Mouse (Mus musculus) midbrain, embryonic 11.5 days (tissue): ENCODE data around the gene Cep70. TPM values are rescaled to one million over a fixed set of nuclear protein-coding genes. Genes with fewer than 3 reads are reported as not detected.

ENCODE experiments used
- ATAC-seq: fragments of 200-750 bp; cut with Nextera tagmentation; 2 replicates; pipeline ENCODE4 v1.8.0; 2017; ENCODE audit warnings: moderate TSS enrichment, moderate library complexity; ENCODE audit not compliant: low FRiP score
- DNase-seq: peaks from one replicate; pipeline ENCODE4 v3.0.0; 2015; ENCODE audit warnings: low spot score; ENCODE audit errors: missing footprints
- H3K27ac ChIP-seq: fragments of 300-500 bp; sonication (generic); 2 replicates; pipeline ENCODE4 v1.5.1; 2014; ENCODE audit warnings: low read depth, low read length
- H3K27me3 ChIP-seq: fragments of 300-500 bp; sonication (generic); 2 replicates; pipeline ENCODE4 v1.6.1; 2014; ENCODE audit warnings: mild to moderate bottlenecking, low read length, moderate library complexity, mixed read lengths; ENCODE audit not compliant: control insufficient read depth, insufficient read depth
- H3K36me3 ChIP-seq: fragments of 300-500 bp; sonication (generic); 2 replicates; pipeline ENCODE4 v1.6.1; 2014; ENCODE audit warnings: mild to moderate bottlenecking, low read length, moderate library complexity, mixed read lengths; ENCODE audit not compliant: control insufficient read depth, insufficient read depth
- H3K4me1 ChIP-seq: fragments of 300-500 bp; sonication (generic); 2 replicates; pipeline ENCODE4 v1.6.1; 2014; ENCODE audit warnings: low read length; ENCODE audit not compliant: control insufficient read depth, insufficient read depth
- H3K4me2 ChIP-seq: fragments of 300-500 bp; sonication (generic); 2 replicates; pipeline ENCODE4 v1.6.1; 2014; ENCODE audit warnings: mild to moderate bottlenecking, moderate library complexity
- H3K4me3 ChIP-seq: fragments of 300-500 bp; sonication (generic); 2 replicates; pipeline ENCODE4 v1.5.1; 2014; ENCODE audit warnings: low read depth, low read length
- H3K9ac ChIP-seq: fragments of 300-500 bp; sonication (generic); 2 replicates; pipeline ENCODE4 v1.6.1; 2014; ENCODE audit warnings: low read length
- H3K9me3 ChIP-seq: fragments of 300-500 bp; sonication (generic); 2 replicates; pipeline ENCODE4 v1.6.1; 2016; ENCODE audit warnings: low read length; ENCODE audit not compliant: control insufficient read depth
- WGBS: fragments of 180-500 bp; shearing (Covaris S2); extraction: QIAGEN DNeasy Blood & Tissue Kit; methylation state at CpG from one replicate; pipeline ENCODE4 v1.1.7; 2014; 5-methylcytosine and 5-hydroxymethylcytosine counted together
- polyA plus RNA-seq: library from polyadenylated mRNA; unstranded; fragments of >200 nt; fragmentation: Nextera tagmentation; extraction: Ambion mirVana; gene quantifications from 2 replicates; pipeline ENCODE4 v1.2.1, GENCODE M21; 2014

Cep70 gene
- polyA plus RNA-seq, 1 experiment from 2014 or later: 41.9 TPM

GRCm38 (mm10) chr9:99239256-99239655 is 3.9 kb upstream of the Cep70 start:
- no peak overlapping the region for H3K27ac ChIP-seq
- H3K27me3 ChIP-seq: no peaks in the 10 kb centered on the region
- DNase-seq: no peak
- H3K9ac ChIP-seq: no peak overlapping the region
- H3K4me1 ChIP-seq: peaks cover 1% of the 10 kb centered on the region; the same call in 1 of the 2 replicates
- WGBS: 94% methylated on average over 1 of the region's 1 CpGs
- H3K4me3 ChIP-seq: no peak overlapping the region
- no peaks in the 10 kb centered on the region for H3K9me3 ChIP-seq
- H3K4me2 ChIP-seq: no peak overlapping the region
- no peaks in the 10 kb centered on the region for H3K36me3 ChIP-seq
- no peak for ATAC-seq

- ATAC-seq (no peak), DNase-seq (no peak)
- Histone ChIP-seq H3K36me3 (no peaks in the 10 kb centered on the region), H3K27me3 (no peaks in the 10 kb centered on the region), H3K4me2 (no peak overlapping the region), H3K9ac (no peak overlapping the region), H3K4me3 (no peak overlapping the region), H3K27ac (no peak overlapping the region), H3K9me3 (no peaks in the 10 kb centered on the region), H3K4me1 (peaks cover 2% of the 10 kb centered on the region; the same call in 1 of the 2 replicates)
- whole genome bisulfite sequencing: 79% methylated on average over 5 of the region's 5 CpGs
Measured at GRCm38 (mm10) chr9:99240571-99240970, 2.6 kb upstream of the Cep70 start.

DNA sequence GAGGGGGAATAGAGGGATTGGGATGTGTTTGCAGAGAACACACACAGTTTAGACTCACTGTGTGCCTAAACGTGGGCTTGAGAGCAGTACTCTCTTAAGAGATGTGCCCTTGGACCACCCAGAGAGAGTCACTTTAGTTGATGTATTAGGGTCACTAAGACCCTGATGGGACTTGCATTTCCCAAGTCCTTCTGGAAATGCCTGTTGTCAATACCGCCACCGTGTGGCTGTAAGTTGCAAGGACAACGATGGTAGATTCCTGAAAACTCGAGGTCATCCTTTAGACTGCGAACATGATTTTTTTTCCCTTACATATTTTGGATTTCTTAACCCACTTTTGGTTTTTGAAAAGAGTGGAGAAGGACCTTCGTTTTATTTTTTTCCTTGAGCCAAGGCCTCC is 1.1 kb upstream of the Cep70 start:
- H3K36me3 ChIP-seq: no peaks in the 10 kb centered on the region
- ATAC-seq (peak; percentile 33; the same call in 1 of the 2 replicates), DNase-seq (peak; percentile 95)
- no peak overlapping the region for H3K4me3 ChIP-seq
- no peak overlapping the region for H3K9ac ChIP-seq
- H3K27ac ChIP-seq: no peak overlapping the region
- H3K4me2 ChIP-seq: no peak overlapping the region
- peaks cover 2% of the 10 kb centered on the region; the same call in 1 of the 2 replicates for H3K4me1 ChIP-seq
- WGBS: 6% methylated on average over 7 of the region's 7 CpGs
- H3K27me3 ChIP-seq: no peaks in the 10 kb centered on the region
- no peaks in the 10 kb centered on the region for H3K9me3 ChIP-seq

DNA sequence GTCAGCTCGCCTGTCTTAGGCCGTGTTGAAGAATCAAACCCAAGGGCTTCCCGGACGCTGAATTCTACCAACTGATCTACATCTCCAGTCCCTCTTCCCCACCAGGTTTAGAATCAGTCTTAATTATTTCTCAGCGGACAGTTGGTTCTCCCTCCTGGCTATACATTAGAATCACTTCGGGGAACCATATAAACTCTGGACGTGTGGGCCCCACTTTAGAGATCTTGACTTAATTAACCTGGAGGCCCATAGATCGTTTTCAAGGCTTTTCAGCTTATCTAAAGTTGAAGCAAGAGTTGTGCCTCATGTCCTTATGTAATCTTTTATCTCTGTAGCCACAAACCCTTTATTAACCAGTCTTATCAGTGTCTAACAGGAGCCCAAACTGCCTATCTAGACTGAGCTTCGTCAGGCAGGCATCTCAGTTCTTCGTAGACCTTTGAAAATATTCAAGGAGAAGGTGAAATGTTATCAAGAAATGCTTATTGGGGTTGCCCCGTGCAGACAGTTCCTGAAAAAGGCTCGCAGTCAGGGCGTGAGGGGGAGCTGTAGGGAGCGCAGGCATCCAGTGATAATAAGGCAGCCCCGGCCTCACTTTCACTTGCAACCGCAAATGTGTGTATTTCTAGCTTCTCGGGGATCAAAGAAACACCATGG is 506 bp upstream of the Cep70 start:
- 9% methylated on average over 17 of the region's 17 CpGs for WGBS

GRCm38 (mm10) chr9:99243895-99244293 is 727 bp downstream of the Cep70 start:
- Histone ChIP-seq H3K27ac (no peak overlapping the region), H3K36me3 (no peaks in the 10 kb centered on the region), H3K4me2 (peak overlapping the region; percentile 69), H3K27me3 (no peaks in the 10 kb centered on the region), H3K9me3 (no peaks in the 10 kb centered on the region), H3K9ac (peak overlapping the region; percentile 82), H3K4me3 (peak overlapping the region; percentile 84), H3K4me1 (peaks cover 2% of the 10 kb centered on the region; the same call in 1 of the 2 replicates)
- ATAC-seq (no peak; the same call in 1 of the 2 replicates), DNase-seq (no peak)
- WGBS: 2% methylated on average over 10 of the region's 10 CpGs

More for the DNA sequence above, 506 bp upstream of the Cep70 start:
- Histone ChIP-seq H3K36me3 (no peaks in the 10 kb centered on the region), H3K27me3 (no peaks in the 10 kb centered on the region), H3K4me1 (peaks cover 2% of the 10 kb centered on the region; the same call in 1 of the 2 replicates), H3K9me3 (no peaks in the 10 kb centered on the region), H3K27ac (no peak overlapping the region), H3K9ac (no peak overlapping the region; the same call in 1 of the 2 replicates), H3K4me3 (peak overlapping the region; percentile 84), H3K4me2 (peak overlapping the region; percentile 69)
- ATAC-seq (peak; percentile 3; the same call in 1 of the 2 replicates), DNase-seq (no peak)

- H3K4me3 ChIP-seq: no peak overlapping the region
- no peaks in the 10 kb centered on the region for H3K9me3 ChIP-seq
- 0 out of 2 replicates have a peak, but pooled peaks cover 4% of the 10 kb centered on the region for H3K36me3 ChIP-seq
- no peak overlapping the region for H3K4me2 ChIP-seq
- DNase-seq (no peak), ATAC-seq (no peak)
- H3K4me1 ChIP-seq: peaks cover 2% of the 10 kb centered on the region; the same call in 1 of the 2 replicates
- no peaks in the 10 kb centered on the region for H3K27me3 ChIP-seq
- 60% methylated on average over 8 of the region's 8 CpGs for WGBS
- H3K27ac ChIP-seq: no peak overlapping the region
- H3K9ac ChIP-seq: no peak overlapping the region
Measured at GRCm38 (mm10) chr9:99248304-99248703, 5.1 kb downstream of the Cep70 start.

DNA sequence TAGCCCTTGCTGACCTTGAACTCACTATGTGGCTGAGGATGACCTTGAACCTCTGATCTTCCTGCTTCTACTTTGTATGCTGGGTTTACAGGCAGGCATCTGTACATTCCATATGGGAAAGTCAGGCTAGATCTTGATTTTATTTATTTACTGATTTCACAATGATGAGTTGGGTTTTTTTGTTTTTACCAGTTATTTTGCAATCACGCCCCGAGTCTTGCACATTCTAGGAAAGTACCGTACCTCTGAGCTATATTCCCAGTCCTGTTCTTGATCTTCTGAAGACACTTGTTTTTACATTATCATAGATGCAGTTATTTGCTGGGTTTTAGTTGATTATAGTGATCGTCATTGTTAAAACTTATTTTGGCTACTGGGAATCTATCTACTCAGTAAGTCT is 5.7 kb downstream of the Cep70 start:
- WGBS: 94% methylated on average over 4 of the region's 4 CpGs
- ATAC-seq (no peak), DNase-seq (no peak)
- no peaks in the 10 kb centered on the region for H3K27me3 ChIP-seq
- no peak overlapping the region for H3K4me3 ChIP-seq
- no peak overlapping the region for H3K9ac ChIP-seq
- H3K9me3 ChIP-seq: no peaks in the 10 kb centered on the region
- H3K4me1 ChIP-seq: peaks cover 2% of the 10 kb centered on the region; the same call in 1 of the 2 replicates
- no peak overlapping the region for H3K4me2 ChIP-seq
- H3K36me3 ChIP-seq: 0 out of 2 replicates have a peak, but pooled peaks cover 4% of the 10 kb centered on the region
- no peak overlapping the region for H3K27ac ChIP-seq

GRCm38 (mm10) chr9:99253861-99254260 is 10.7 kb downstream of the Cep70 start:
- Histone ChIP-seq H3K9me3 (no peaks in the 10 kb centered on the region), H3K27ac (no peak overlapping the region), H3K4me3 (no peak overlapping the region), H3K27me3 (no peaks in the 10 kb centered on the region), H3K4me2 (no peak overlapping the region), H3K9ac (no peak overlapping the region), H3K36me3 (0 out of 2 replicates have a peak, but pooled peaks cover 4% of the 10 kb centered on the region), H3K4me1 (no peaks in the 10 kb centered on the region)
- ATAC-seq: no peak
- no peak for DNase-seq
- WGBS: 88% methylated on average over 10 of the region's 10 CpGs

DNA sequence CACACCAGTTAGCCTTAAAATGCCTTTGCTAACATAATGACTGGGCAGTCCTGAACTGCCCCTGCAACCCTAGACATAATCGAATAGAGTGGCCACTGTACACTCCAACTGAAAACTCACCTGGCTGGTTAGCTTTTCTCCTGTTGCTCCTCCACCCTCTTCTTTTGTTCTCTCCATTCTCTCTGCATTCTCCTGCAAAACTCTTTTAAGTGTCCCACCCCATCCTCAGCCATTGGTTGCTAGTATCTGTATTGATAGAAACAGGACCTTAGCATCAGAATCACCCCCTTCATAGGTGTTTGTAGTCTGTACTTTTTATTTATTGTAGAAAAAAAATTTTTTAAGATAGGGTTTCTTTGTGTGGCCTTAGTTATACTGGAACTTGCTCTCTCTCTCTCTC is 13.0 kb downstream of the Cep70 start:
- Histone ChIP-seq H3K4me1 (no peaks in the 10 kb centered on the region), H3K36me3 (no peaks in the 10 kb centered on the region), H3K4me2 (no peak overlapping the region), H3K27me3 (no peaks in the 10 kb centered on the region), H3K9me3 (no peaks in the 10 kb centered on the region), H3K9ac (no peak overlapping the region), H3K27ac (no peak overlapping the region), H3K4me3 (no peak overlapping the region)
- DNase-seq (no peak), ATAC-seq (no peak)
- WGBS: 96% methylated on average over 1 of the region's 1 CpGs
